Mouse (Mus musculus): Measurements from ENCODE around the gene Gm9780. TPM values are rescaled to one million over a fixed set of nuclear protein-coding genes. Genes with fewer than 3 reads are reported as not detected.
"Not testable (repeated sequence)": the region's sequence is repeated elsewhere in the genome, so short reads cannot be mapped to it uniquely, and the experiment has no call there.

Gm9780 gene
- polyA plus RNA-seq, 1 experiment from 2014 or later: 36.1 TPM

DNA sequence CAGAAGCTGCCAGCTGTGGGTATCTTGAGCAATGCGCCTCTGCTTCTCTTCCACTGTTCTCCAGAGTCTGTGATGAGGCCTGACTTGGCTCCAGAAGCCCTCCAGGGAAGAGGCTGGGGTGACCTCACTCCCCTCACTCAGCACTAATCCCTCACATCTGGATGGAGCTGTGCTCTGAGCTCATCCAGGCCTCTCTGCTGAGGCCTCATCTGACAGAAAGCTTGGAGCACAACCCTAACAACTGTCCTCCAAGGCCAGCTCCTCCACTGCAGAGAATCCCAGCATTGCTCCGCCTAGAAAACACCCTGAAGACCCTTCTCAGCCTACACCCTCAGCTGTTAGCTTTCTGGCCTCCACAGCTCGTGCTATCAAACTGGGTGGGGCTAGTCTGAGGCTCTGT lies 8.1 kb downstream of the Gm9780 start:
- H3K27me3 ChIP-seq; H3K4me3 ChIP-seq (replicated peaks); ATAC-seq (replicated peaks; ENCODE audit: low FRiP score); H3K4me1 ChIP-seq; H3K36me3 ChIP-seq; H3K4me2 ChIP-seq; H3K9ac ChIP-seq; H3K27ac ChIP-seq; H3K9me3 ChIP-seq (replicated peaks): not testable (repeated sequence)
- WGBS: no CpG with 5 or more reads among the region's 3 CpGs

- H3K9ac ChIP-seq; ATAC-seq (replicated peaks; ENCODE audit: low FRiP score); H3K4me3 ChIP-seq (replicated peaks); H3K27ac ChIP-seq; H3K9me3 ChIP-seq (replicated peaks); H3K4me1 ChIP-seq; H3K4me2 ChIP-seq; H3K27me3 ChIP-seq; H3K36me3 ChIP-seq: not testable (repeated sequence)
- WGBS: no CpG with 5 or more reads among the region's 12 CpGs
Measured at GRCm38 (mm10) chr14:26025653-26026052, 16.9 kb downstream of the Gm9780 start.

DNA sequence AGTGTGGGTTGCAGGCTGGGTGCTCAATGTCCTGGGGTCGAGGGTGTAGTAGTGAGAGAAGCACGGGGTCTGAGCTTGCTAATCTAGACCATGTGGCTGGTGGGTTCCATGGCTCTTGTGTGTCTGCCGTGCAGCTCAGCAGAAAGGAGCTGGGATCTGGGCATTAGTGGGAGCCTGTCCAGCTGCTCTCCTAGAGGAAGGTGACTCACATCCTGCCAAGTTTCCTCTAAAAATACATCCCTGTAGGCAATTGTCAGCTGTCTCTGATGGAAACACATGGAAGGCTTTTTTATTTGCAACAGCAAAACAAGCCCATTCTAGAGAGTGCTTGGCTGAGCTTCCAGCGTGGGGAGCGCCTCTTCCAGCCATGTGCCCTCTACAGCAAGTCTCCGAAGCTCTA lies 19.7 kb downstream of the Gm9780 start:
- H3K9ac ChIP-seq; ATAC-seq (replicated peaks; ENCODE audit: low FRiP score): not testable (repeated sequence)
- no CpG with 5 or more reads among the region's 6 CpGs for WGBS

DNA sequence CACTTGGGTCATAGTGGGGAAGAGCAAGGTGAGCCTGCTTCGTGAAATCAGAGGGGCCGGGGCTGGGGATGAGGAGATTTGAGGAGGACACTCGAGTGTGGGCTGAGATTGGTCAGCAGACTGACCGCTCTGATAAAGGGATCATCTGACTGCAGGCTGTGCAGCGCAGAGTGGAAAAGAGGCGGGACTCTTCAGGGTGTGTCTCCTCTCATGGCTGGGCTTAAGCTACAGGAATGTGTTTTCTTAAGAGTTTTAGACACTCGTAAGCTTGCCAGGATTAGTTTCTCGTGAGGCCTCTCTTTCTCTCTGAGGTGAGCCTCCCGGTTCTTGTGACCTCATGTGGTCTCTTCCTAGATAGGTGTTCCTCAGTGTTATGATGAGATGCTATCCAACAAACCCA lies 21.0 kb downstream of the Gm9780 start:
- ATAC-seq (replicated peaks; ENCODE audit: low FRiP score): not testable (repeated sequence)

More for the DNA sequence above, 19.7 kb downstream of the Gm9780 start:
- H3K4me2 ChIP-seq; H3K36me3 ChIP-seq; H3K4me1 ChIP-seq; H3K27ac ChIP-seq; H3K27me3 ChIP-seq; H3K9me3 ChIP-seq (replicated peaks); H3K4me3 ChIP-seq (replicated peaks): not testable (repeated sequence)

GRCm38 (mm10) chr14:26016414-26016813 lies 26.1 kb downstream of the Gm9780 start:
- not testable (repeated sequence) for H3K27ac ChIP-seq; H3K4me1 ChIP-seq; H3K4me2 ChIP-seq; H3K4me3 ChIP-seq (replicated peaks); H3K9me3 ChIP-seq (replicated peaks); ATAC-seq (replicated peaks; ENCODE audit: low FRiP score); H3K9ac ChIP-seq; H3K36me3 ChIP-seq; H3K27me3 ChIP-seq
- no CpG with 5 or more reads among the region's 7 CpGs for WGBS

More for the DNA sequence above, 21.0 kb downstream of the Gm9780 start:
- H3K27ac ChIP-seq; H3K36me3 ChIP-seq; H3K9ac ChIP-seq; H3K27me3 ChIP-seq; H3K4me3 ChIP-seq (replicated peaks); H3K9me3 ChIP-seq (replicated peaks); H3K4me2 ChIP-seq; H3K4me1 ChIP-seq: not testable (repeated sequence)
- WGBS: no CpG with 5 or more reads among the region's 9 CpGs

DNA sequence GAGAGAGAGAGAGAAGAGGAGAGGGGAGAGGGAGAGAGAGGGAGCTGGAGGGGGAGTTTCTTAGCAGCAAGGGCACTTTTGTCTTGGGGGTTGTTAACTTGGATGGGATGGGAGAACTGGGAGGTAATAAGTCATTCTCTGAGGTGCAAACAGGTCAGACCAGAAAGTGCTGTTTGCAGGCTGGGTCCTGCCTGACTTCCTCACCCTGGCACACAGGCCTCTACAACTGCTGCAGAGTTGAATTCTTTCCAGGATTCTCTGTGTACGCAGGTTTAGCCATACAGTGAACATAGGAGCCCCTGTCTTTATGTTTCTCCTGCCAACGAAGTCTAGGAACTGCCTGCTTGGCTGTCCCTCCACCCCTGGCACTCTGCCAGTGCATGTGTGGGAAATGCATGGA lies 35.0 kb downstream of the Gm9780 start:
- H3K27me3 ChIP-seq; H3K4me2 ChIP-seq; ATAC-seq (replicated peaks; ENCODE audit: low FRiP score); H3K4me3 ChIP-seq (replicated peaks); H3K36me3 ChIP-seq; H3K4me1 ChIP-seq; H3K9me3 ChIP-seq (replicated peaks); H3K27ac ChIP-seq; H3K9ac ChIP-seq: not testable (repeated sequence)
- no CpG with 5 or more reads among the region's 2 CpGs for WGBS

DNA sequence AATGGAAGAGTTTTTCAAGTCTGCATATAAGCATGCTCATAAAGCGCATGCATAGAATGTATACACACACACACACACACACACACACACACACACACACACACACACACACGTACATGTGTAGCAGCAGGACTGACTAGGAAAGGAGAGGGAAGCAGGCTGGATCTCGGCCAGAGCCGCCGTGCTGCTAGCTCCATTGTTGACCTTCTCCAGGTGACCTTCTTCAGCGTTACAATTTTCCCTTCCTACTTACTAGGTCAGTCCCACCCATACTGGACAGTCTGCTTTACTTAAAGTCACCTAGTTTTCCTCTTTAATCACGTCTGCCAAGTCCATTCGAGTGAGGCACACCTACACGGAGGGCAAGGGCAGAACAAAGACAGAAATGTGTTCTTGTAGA lies 60.6 kb downstream of the Gm9780 start:
- not testable (repeated sequence) for H3K27ac ChIP-seq; H3K27me3 ChIP-seq; H3K9me3 ChIP-seq (replicated peaks); ATAC-seq (replicated peaks; ENCODE audit: low FRiP score); H3K4me3 ChIP-seq (replicated peaks); H3K36me3 ChIP-seq; H3K9ac ChIP-seq; H3K4me2 ChIP-seq; H3K4me1 ChIP-seq
- 51% methylated on average over 6 of the region's 9 CpGs for WGBS

- H3K27me3 ChIP-seq; H3K9me3 ChIP-seq (replicated peaks); ATAC-seq (replicated peaks; ENCODE audit: low FRiP score); H3K36me3 ChIP-seq; H3K9ac ChIP-seq; H3K27ac ChIP-seq; H3K4me1 ChIP-seq: not testable (repeated sequence)
- Histone ChIP-seq H3K4me2 (peak overlapping the region; percentile 53), H3K4me3 (replicated peaks) (peak overlapping the region; percentile 35)
- WGBS: 2% methylated on average over 7 of the region's 13 CpGs
Measured at GRCm38 (mm10) chr14:25979242-25979941, 63.1 kb downstream of the Gm9780 start.

DNA sequence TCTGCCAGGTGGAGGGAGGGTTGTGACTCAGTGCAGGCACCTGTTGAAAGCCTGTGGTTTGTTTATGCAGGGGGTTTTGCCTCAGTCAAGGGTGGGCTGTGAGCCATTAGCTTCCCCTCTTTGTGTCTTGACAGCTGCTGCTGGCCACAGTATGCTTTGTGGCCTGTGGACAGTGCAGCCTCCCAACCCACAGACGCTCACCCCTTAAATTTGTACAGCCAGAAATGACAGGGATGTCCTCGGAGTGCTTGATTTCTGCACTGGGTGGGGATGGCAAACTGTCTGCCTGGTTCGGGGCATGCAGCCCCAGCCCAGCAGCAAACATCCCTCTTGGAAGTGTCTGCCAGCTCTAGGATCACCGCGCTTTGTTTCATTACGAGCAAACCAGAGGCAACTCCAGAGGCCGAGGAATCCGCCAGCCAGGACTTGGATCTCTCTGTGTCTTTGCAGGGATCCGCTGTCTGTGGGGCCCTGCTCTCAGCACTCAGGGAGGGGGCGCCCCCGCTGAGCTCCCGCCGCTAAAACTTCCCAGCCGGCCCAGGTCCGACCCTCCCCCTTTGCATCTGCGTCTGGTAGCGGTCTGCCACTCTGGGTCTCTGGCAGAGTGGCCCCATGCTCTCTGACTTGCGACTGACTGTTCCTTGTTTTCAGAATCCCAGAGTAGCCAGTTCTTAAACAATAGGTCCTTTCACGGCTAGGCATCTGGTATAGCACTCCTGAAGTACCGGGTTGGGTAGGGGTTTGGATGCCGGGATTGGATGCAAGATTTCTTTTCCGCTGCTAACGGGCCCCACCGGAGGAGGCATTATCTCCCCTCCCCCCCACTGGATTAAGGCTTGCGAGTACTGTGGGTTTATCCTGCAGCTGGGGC lies 63.9 kb downstream of the Gm9780 start, which contains the start of gene Duxbl1:
Gene Duxbl1 (plus strand): TSS at position 207 of the 871 bp plus-strand sequence.
- Histone ChIP-seq H3K4me3 (replicated peaks) (peak within 1 kb of the TSS; percentile 35), H3K4me2 (peak within 1 kb of the TSS; percentile 53)
- H3K9me3 ChIP-seq (replicated peaks); H3K9ac ChIP-seq; H3K27me3 ChIP-seq; H3K4me1 ChIP-seq; H3K36me3 ChIP-seq; H3K27ac ChIP-seq: not testable (repeated sequence)
- peak; percentile 54; the same call in 1 of the 2 replicates for ATAC-seq (replicated peaks; ENCODE audit: low FRiP score)
- no CpG with 5 or more reads among the region's 25 CpGs for WGBS

Other genes with a start within 250 kb of the Gm9780 start
- 46.1 and 46.6 TPM in 2 replicates for gene Anxa11, start 200.6 kb downstream of the Gm9780 start, polyA plus RNA-seq (2015; fragmentation: Nextera tagmentation; extraction: Ambion mirVana)
- 0.57 and 2.4 TPM in 2 replicates for gene Plac9a, start 139.6 kb downstream of the Gm9780 start, polyA plus RNA-seq (2015; fragmentation: Nextera tagmentation; extraction: Ambion mirVana)
- 3.3 and 4.1 TPM in 2 replicates for gene Tmem254a, start 115.0 kb downstream of the Gm9780 start, polyA plus RNA-seq (2015; fragmentation: Nextera tagmentation; extraction: Ambion mirVana)
- 0.15 TPM in 1 of 2 replicates, not detected in the other for gene Cphx1, start 104.4 kb downstream of the Gm9780 start, polyA plus RNA-seq (2015; fragmentation: Nextera tagmentation; extraction: Ambion mirVana)
- gene Duxbl1, start 64.1 kb downstream of the Gm9780 start, polyA plus RNA-seq (2015; fragmentation: Nextera tagmentation; extraction: Ambion mirVana): 0.85 and 1.2 TPM in 2 replicates
- 30.3 and 33.2 TPM in 2 replicates for gene Tmem254c, start 24.6 kb upstream of the Gm9780 start, polyA plus RNA-seq (2015; fragmentation: Nextera tagmentation; extraction: Ambion mirVana)
- gene Cphx2, start 38.8 kb upstream of the Gm9780 start, polyA plus RNA-seq (2015; fragmentation: Nextera tagmentation; extraction: Ambion mirVana): not detected in 2 replicates
- 0.12 TPM in 1 of 2 replicates, not detected in the other for gene Cphx3, start 39.6 kb upstream of the Gm9780 start, polyA plus RNA-seq (2015; fragmentation: Nextera tagmentation; extraction: Ambion mirVana)
- not detected in 2 replicates for gene Duxbl2, start 75.6 kb upstream of the Gm9780 start, polyA plus RNA-seq (2015; fragmentation: Nextera tagmentation; extraction: Ambion mirVana)
- 34.4 and 35.7 TPM in 2 replicates for gene Plac9b, start 139.8 kb upstream of the Gm9780 start, polyA plus RNA-seq (2015; fragmentation: Nextera tagmentation; extraction: Ambion mirVana)
- 37.1 and 44.4 TPM in 2 replicates for gene Tmem254b, start 164.3 kb upstream of the Gm9780 start, polyA plus RNA-seq (2015; fragmentation: Nextera tagmentation; extraction: Ambion mirVana)
- 1.7 and 2.0 TPM in 2 replicates for gene Duxbl3, start 215.3 kb upstream of the Gm9780 start, polyA plus RNA-seq (2015; fragmentation: Nextera tagmentation; extraction: Ambion mirVana)

All from kidney, embryonic 15.5 days (tissue).